Mouse (Mus musculus) lung, postnatal 14 days (tissue): ENCODE results near the gene Card6.

ENCODE experiments used
- DNase-seq: peaks from one replicate; pipeline ENCODE4 v3.0.0; 2021

The Card6 gene

GRCm38 (mm10) chr15:5129111-5129805 is 20.9 kb upstream of the Card6 start:
- no peak for DNase-seq

- no peak for DNase-seq
These were observed 20.0 kb upstream of the Card6 start for GRCm38 (mm10) chr15:5128176-5128940.

- no peak for DNase-seq
These were observed 19.1 kb upstream of the Card6 start for GRCm38 (mm10) chr15:5127487-5127886.

DNA sequence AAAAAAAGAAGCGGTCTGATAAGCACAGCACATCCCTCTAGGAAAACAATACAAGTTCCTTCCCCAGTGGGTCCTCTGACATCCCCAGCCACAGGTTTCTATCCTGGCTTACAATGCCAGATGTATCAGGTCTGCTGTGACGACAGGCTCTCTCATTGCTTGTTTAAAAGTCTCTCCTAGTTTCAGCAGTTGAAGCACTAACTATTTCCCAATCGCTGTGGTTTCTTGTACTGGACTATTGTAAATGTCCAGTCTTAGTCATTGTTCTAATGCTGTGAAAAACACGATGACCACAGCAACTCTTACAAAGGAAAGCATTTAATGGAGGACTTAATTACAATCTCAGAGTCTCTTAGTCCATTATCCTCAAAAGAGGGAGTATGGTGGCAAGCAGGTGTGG is 18.1 kb upstream of the Card6 start:
- no peak for DNase-seq

- no peak for DNase-seq
These were observed 13.4 kb upstream of the Card6 start for GRCm38 (mm10) chr15:5121535-5122313.

- DNase-seq, result no peak
These were observed 11.4 kb upstream of the Card6 start for GRCm38 (mm10) chr15:5119707-5120106.

GRCm38 (mm10) chr15:5119192-5119591 is 10.9 kb upstream of the Card6 start:
- no peak for DNase-seq

DNA sequence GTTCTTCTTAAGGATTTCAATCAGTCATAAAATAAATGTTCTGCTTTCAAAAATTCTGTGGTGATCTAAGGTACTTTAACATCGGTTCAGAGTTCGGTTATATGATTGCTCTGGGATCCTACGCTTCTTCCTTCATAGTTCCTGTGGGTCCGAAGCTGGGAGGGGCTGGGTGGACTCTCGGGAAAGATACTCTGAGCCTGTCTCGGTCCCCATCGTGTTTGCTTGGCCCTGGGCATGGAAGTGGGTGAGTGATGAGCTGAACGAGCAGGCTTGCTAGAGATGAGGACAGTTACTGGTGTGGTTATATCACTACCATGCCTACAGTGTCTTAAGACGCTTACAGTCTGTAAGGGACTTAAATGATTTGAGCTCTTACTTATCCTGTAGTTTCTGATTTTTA is 10.3 kb upstream of the Card6 start:
- DNase-seq, result no peak

GRCm38 (mm10) chr15:5117031-5117601 is 8.8 kb upstream of the Card6 start:
- DNase-seq, result no peak

GRCm38 (mm10) chr15:5116270-5117030 is 8.1 kb upstream of the Card6 start, which contains the start of gene Rpl37:
TSS of gene Rpl37 (plus strand) at chr15:5116645.
- peak; percentile 98 for DNase-seq

DNA sequence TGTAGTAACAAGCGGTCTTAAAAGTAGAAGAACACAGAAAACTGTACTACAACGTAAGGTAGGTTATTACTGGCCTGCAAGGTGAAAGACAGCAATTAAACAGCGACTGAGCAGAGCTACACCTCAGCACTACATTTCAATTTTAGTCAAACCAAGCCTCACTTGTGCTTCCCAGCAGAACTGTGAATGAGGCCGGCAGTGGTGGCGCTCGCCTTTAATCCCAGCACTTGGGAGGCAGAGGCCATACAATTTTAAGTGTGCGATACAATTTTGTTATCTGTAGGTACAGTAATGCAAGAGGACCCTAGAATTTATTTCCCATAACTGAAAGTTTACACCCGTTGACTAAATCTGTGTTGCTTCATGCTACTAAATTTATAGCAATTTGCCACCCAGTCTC is 6.8 kb upstream of the Card6 start:
- no peak for DNase-seq

- DNase-seq, result no peak
These were observed 4.3 kb upstream of the Card6 start for GRCm38 (mm10) chr15:5112651-5113050.

DNA sequence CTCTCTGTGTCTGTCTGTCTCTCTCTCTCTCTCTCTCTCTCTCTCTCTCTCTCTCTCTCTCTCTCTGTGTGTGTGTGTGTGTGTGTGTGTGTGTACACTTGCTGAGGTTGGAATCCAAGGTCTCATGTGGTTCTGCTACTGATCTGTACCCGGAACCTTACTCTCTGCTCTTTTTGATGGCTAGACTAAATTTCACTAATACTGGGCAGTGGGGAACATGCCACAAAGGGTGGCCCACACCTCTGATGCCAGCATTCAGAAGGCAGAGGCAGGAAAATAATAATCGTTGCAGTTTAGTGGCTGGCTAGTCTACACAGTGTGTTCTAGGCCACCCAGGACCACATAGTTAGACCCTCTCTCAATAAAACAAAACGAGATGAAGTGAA is 309 bp upstream of the Card6 start:
- DNase-seq, result no peak

- DNase-seq, result no peak
These were observed 2.0 kb downstream of the Card6 start for GRCm38 (mm10) chr15:5106293-5106692.

GRCm38 (mm10) chr15:5105891-5106290 is 2.4 kb downstream of the Card6 start:
- no peak for DNase-seq

GRCm38 (mm10) chr15:5102312-5102711 is 6.0 kb downstream of the Card6 start:
- DNase-seq, result no peak

- DNase-seq, result no peak
These were observed 11.0 kb downstream of the Card6 start for GRCm38 (mm10) chr15:5097376-5097775.

DNA sequence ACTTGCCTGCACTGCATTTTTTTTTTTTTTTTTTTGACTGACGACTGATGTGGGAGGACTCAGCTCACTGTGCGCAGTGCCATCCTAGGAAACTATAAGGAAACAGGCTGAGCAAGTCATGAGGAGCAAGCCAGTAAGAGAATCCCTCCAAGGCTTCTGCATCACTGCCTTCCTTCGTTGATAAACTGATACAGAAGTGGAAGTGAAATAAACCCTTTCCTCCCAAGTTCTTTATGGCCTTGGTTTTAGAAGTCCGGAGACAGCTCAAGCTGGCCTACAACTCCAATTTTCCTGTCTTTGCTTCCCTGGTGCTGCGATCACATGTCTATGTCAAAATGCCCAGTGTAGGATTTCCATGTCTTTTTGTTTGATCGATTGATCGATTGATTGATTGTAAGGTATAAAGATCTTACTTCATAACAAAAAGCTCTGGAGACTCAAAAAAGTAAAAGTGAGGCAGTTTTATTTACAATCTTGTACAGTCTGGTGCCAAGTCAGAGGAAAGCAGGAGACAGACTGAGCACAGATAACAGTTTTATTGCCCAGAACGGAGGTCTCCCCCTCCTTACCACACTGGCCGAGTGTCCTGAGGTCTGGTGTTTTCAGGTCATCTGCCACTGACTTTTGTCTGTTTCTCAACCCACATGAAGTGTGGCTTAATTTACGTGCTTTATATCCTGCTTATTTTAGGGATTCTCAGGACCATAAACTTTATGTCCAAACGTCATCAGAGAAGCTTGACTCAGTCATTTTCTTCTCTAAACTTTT is 12.6 kb downstream of the Card6 start:
- no peak for DNase-seq

- no peak for DNase-seq
These were observed 18.2 kb downstream of the Card6 start for GRCm38 (mm10) chr15:5090131-5090530.

GRCm38 (mm10) chr15:5088850-5089608 is 19.3 kb downstream of the Card6 start:
- no peak for DNase-seq

DNA sequence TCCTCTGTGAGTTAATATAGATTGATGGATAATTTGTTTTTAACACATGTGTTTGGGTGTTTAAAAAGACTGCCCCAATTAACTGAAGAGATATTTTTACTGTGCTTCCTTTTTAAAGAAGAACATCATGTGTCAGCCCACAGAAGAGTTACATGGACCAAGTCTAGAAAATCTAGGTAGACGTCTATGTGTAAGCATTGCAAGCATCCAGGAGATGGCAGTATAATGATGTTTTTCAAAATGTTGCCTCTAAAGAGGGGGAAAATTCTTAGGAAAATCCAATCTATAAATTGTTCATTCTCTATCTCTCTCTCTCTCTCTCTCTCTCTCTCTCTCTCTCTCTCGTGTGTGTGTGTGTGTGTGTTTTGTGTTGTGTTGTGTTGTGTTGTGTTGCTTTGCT is 22.2 kb downstream of the Card6 start:
- no peak for DNase-seq
